Mouse (Mus musculus) kidney, adult 2 months (tissue): ENCODE measurements around the gene Crlf1.

Experiments used
- CTCF ChIP-seq: fragments of 200-500 bp; conservative IDR thresholded peaks from 2 replicates; pipeline ENCODE4 v1.5.1; 2011; ENCODE audit warnings: low read depth, mild to moderate bottlenecking, control low read depth, low read length, moderate library complexity, mixed read lengths; ENCODE audit not compliant: insufficient read depth, insufficient read length
- POLR2A ChIP-seq: fragments of 200-500 bp; IDR thresholded peaks from one replicate; pipeline ENCODE4 v1.6.1; 2011; ENCODE audit warnings: low read depth, low read length, control low read depth

DNA sequence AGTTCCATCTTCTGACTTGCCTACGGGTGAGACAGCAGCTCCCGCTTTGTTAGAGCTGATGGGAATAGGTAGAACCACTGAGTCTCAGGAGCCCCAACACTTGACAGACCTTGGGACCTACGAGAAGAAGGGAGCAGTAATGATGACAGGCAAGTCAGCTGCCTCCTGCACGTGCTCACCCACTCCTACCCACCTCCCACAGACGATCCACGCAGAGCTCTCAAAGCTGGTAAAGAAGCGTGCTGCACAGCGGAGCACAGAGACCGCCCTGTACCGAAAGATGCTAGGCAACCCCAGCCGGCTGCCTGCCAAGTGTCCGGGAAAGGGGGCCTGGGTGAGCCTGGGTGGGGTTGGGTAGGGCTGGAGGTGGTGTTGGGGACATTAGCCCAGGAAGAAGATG, 41.3 kb downstream of the Crlf1 start:
- TF ChIP-seq CTCF (no peak), POLR2A (no peak)
